Mouse (Mus musculus) lung, adult 2 months (tissue): ENCODE results near the gene Grn.

Experiments used
- CTCF ChIP-seq: fragments of 200-500 bp; IDR thresholded peaks from 2 replicates; pipeline ENCODE4 v1.5.1; 2011; ENCODE audit warnings: mild to moderate bottlenecking, low read length, control low read depth; ENCODE audit not compliant: insufficient read depth
- POLR2A ChIP-seq: fragments of 200-500 bp; IDR thresholded peaks from 2 replicates; pipeline ENCODE4 v1.6.1; 2011; ENCODE audit warnings: low read depth, mild to moderate bottlenecking, control low read depth, low read length, borderline replicate concordance; ENCODE audit errors: extremely low read depth

GRCm38 (mm10) chr11:102404161-102405010 is 25.7 kb upstream of the Grn start:
- TF ChIP-seq CTCF (no peak), POLR2A (no peak)
